Comparison of ENCODE assay signal across 19 mouse cellular contexts in genomic region chr5:118963001-118963400, GRCm38 (mm10).
"Had no signal": no experiment of that assay in that cellular context is flagged by ENCODE, and none has a peak within 500 bp of the region (broad histone marks: within the 10 kb centered on the region; RNA-seq: fewer than 3 reads in every experiment).

No protein-coding gene starts in this region.

- H3K27ac ChIP-seq: midbrain, embryonic 10.5 days; midbrain, embryonic 13.5 days; midbrain, embryonic 15.5 days; neural tube, embryonic 13.5 days; neural tube, embryonic 15.5 days had no signal

- H3K4me1 ChIP-seq: midbrain, embryonic 10.5 days; midbrain, embryonic 13.5 days; midbrain, embryonic 15.5 days; neural tube, embryonic 13.5 days; neural tube, embryonic 15.5 days had no signal

- H3K4me3 ChIP-seq: midbrain, embryonic 10.5 days; midbrain, embryonic 13.5 days; midbrain, embryonic 15.5 days; myocyte; neural tube, embryonic 13.5 days; neural tube, embryonic 15.5 days had no signal

- H3K4me2 ChIP-seq: lung, embryonic 14.5 days; midbrain, embryonic 13.5 days; midbrain, embryonic 15.5 days; neural tube, embryonic 13.5 days; neural tube, embryonic 15.5 days had no signal

- H3K27me3 ChIP-seq: midbrain, embryonic 15.5 days; neural tube, embryonic 15.5 days had no signal

- H3K9me3 ChIP-seq: midbrain, embryonic 13.5 days had no signal

- ATAC-seq: lung, postnatal 0 days; midbrain, embryonic 13.5 days; midbrain, embryonic 15.5 days had no signal

- DNase-seq: lung, adult 18-20 months; lung, embryonic 14.5 days; lung, postnatal 14 days; lung, postnatal 4 days; retina, postnatal 1 day; right cerebral cortex, adult 18-20 months; right cerebral cortex, postnatal 25 days; right cerebral cortex, postnatal 4 days; spleen, adult 18-20 months; thymus, adult 18-20 months; thymus, postnatal 14 days; thymus, postnatal 36 days had no signal

- H3K36me3 ChIP-seq: midbrain, embryonic 10.5 days; midbrain, embryonic 13.5 days; midbrain, embryonic 15.5 days; neural tube, embryonic 13.5 days; neural tube, embryonic 15.5 days had no signal

- H3K9ac ChIP-seq: lung, embryonic 14.5 days; midbrain, embryonic 13.5 days; midbrain, embryonic 15.5 days; neural tube, embryonic 13.5 days; neural tube, embryonic 15.5 days had no signal
